In the genomic region with DNA sequence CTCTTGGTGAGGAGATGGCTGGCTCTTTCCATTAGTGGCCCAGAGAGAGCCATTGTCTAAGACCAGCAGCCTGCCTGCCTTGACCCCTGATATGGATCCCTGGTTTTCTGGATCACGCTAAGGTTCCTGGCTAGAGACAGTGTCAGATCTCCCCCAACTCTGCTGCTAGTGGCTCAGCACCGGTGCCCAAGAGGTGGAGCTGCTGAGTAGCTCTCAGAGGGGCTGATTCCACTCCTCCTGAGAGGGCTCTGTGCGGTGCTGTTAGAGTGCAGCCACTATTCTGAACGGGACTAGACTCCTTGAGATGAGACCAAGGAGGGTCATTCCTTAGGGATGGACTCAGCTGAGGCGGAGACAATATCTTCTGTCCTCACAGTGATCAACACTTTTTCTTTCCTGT, we compare ENCODE assay signal across 13 mouse cellular contexts.
DNase-seq lines count a peak whose midpoint lies in the region; ATAC-seq and TF ChIP-seq lines count a peak whose summit lies in the region.
"Had no signal": no experiment of that assay in that cellular context is flagged by ENCODE, and none has a peak within 500 bp of the region (broad histone marks: within the 10 kb centered on the region; RNA-seq: fewer than 3 reads in every experiment).

No protein-coding gene starts in this region.

- H3K4me2 ChIP-seq in hindbrain, postnatal 0 days (ENCODE audit: low read depth, low read length) = no peak overlapping the region
- H3K4me2 ChIP-seq in hindbrain, embryonic 14.5 days (replicated peaks) = no peak overlapping the region
- H3K4me2 ChIP-seq in lung, embryonic 14.5 days = no peak overlapping the region
- H3K4me2 ChIP-seq: limb, embryonic 15.5 days; midbrain, embryonic 12.5 days had no signal

- H3K36me3 ChIP-seq in hindbrain, postnatal 0 days (ENCODE audit: insufficient read depth, low read length) = no peaks in the 10 kb centered on the region
- no peaks in the 10 kb centered on the region for H3K36me3 ChIP-seq in hindbrain, embryonic 14.5 days (replicated peaks; ENCODE audit: control insufficient read depth, insufficient read depth)
- H3K36me3 ChIP-seq in lung, embryonic 14.5 days (ENCODE audit: insufficient read depth) = no peaks in the 10 kb centered on the region
- H3K36me3 ChIP-seq: limb, embryonic 15.5 days; midbrain, embryonic 12.5 days had no signal

- ATAC-seq in hindbrain, postnatal 0 days = no peak
- no peak for ATAC-seq in hindbrain, embryonic 14.5 days (ENCODE audit: low FRiP score)
- no peak for ATAC-seq in lung, embryonic 14.5 days (ENCODE audit: insufficient read depth)

- no peaks in the 10 kb centered on the region for H3K27me3 ChIP-seq in hindbrain, postnatal 0 days (ENCODE audit: insufficient read depth, low read length)
- no peaks in the 10 kb centered on the region for H3K27me3 ChIP-seq in hindbrain, embryonic 14.5 days (ENCODE audit: control insufficient read depth, insufficient read depth, low read length)
- H3K27me3 ChIP-seq in lung, embryonic 14.5 days (ENCODE audit: insufficient read depth, low read length) = no peaks in the 10 kb centered on the region
- H3K27me3 ChIP-seq: limb, embryonic 15.5 days; midbrain, embryonic 12.5 days had no signal

- DNase-seq in hindbrain, postnatal 0 days (ENCODE audit: low spot score) = no peak
- DNase-seq in hindbrain, embryonic 14.5 days (ENCODE audit: low spot score) = no peak
- no peak for DNase-seq in lung, embryonic 14.5 days
- no peak for DNase-seq in lung, postnatal 10 days
- DNase-seq in brain, adult 2 months (ENCODE audit: low read depth, low spot score) = peak; percentile 24
- DNase-seq in kidney, postnatal 36 days = peak; percentile 5 to 52
- DNase-seq in urinary bladder, postnatal 4 days (ENCODE audit: low spot score in 2 of 2) = no peak
- DNase-seq: adrenal gland, adult 2 months; heart, adult 18-20 months; heart, postnatal 14 days; lung, postnatal 36 days had no signal

- H3K4me3 ChIP-seq in hindbrain, postnatal 0 days (ENCODE audit: low read length) = no peak overlapping the region
- no peak overlapping the region for H3K4me3 ChIP-seq in hindbrain, embryonic 14.5 days (replicated peaks; ENCODE audit: low read length)
- H3K4me3 ChIP-seq in lung, embryonic 14.5 days (ENCODE audit: low read depth, low read length) = no peak overlapping the region
- H3K4me3 ChIP-seq: limb, embryonic 15.5 days; midbrain, embryonic 12.5 days had no signal

- TF ChIP-seq CTCF in hindbrain, postnatal 0 days (IDR thresholded peaks at IDR 0.05; ENCODE audit: low read depth) = peak; percentile 50
- peak; percentile 29; the same call in 1 of the 2 replicates for TF ChIP-seq CTCF in lung, embryonic 14.5 days (IDR thresholded peaks at IDR 0.05; ENCODE audit: low read depth)

- WGBS in hindbrain, postnatal 0 days = 48% methylated on average over 5 of the region's 5 CpGs
- WGBS in hindbrain, embryonic 14.5 days = 51% methylated on average over 5 of the region's 5 CpGs
- 34% methylated on average over 5 of the region's 5 CpGs for WGBS in lung, embryonic 14.5 days

- no peaks in the 10 kb centered on the region for H3K9me3 ChIP-seq in hindbrain, postnatal 0 days (ENCODE audit: low read length)
- no peaks in the 10 kb centered on the region for H3K9me3 ChIP-seq in hindbrain, embryonic 14.5 days (ENCODE audit: control insufficient read depth, low read length)
- H3K9me3 ChIP-seq in lung, embryonic 14.5 days (ENCODE audit: low read depth, low read length) = no peaks in the 10 kb centered on the region; the same call in 1 of the 2 replicates

- H3K27ac ChIP-seq in hindbrain, postnatal 0 days = no peak overlapping the region
- no peak overlapping the region for H3K27ac ChIP-seq in hindbrain, embryonic 14.5 days
- H3K27ac ChIP-seq in lung, embryonic 14.5 days (ENCODE audit: low read depth) = no peak overlapping the region
- H3K27ac ChIP-seq: limb, embryonic 15.5 days; midbrain, embryonic 12.5 days had no signal

- H3K9ac ChIP-seq in hindbrain, postnatal 0 days (replicated peaks; ENCODE audit: low read length) = no peak overlapping the region
- no peak overlapping the region for H3K9ac ChIP-seq in hindbrain, embryonic 14.5 days
- no peak overlapping the region for H3K9ac ChIP-seq in lung, embryonic 14.5 days
- H3K9ac ChIP-seq: limb, embryonic 15.5 days; midbrain, embryonic 12.5 days had no signal

- no peaks in the 10 kb centered on the region for H3K4me1 ChIP-seq in hindbrain, postnatal 0 days (ENCODE audit: insufficient read depth, low read length)
- 0 out of 2 replicates have a peak, but pooled peaks cover 2% of the 10 kb centered on the region for H3K4me1 ChIP-seq in hindbrain, embryonic 14.5 days (replicated peaks; ENCODE audit: control insufficient read depth, insufficient read depth, low read length)
- no peaks in the 10 kb centered on the region for H3K4me1 ChIP-seq in lung, embryonic 14.5 days (ENCODE audit: insufficient read depth)
- H3K4me1 ChIP-seq: limb, embryonic 15.5 days; midbrain, embryonic 12.5 days had no signal

Comparison
In these comparisons a context has a peak if more than half of its experiments do, and no peak if none do; other contexts are left out.
1. DNase-seq: peak in brain, adult 2 months (single experiment) and kidney, postnatal 36 days (2 of 2); none in hindbrain, postnatal 0 days (single experiment), hindbrain, embryonic 14.5 days (single experiment), lung, embryonic 14.5 days (single experiment), lung, postnatal 10 days (single experiment) and urinary bladder, postnatal 4 days (0 of 2).